Mouse (Mus musculus) neural tube, embryonic 15.5 days (tissue): ENCODE data around the gene Lap3. TPM values are rescaled to one million over a fixed set of nuclear protein-coding genes. Genes with fewer than 3 reads are reported as not detected.
A peak's percentile ranks its signal among the peaks of the same experiment; 100 is the strongest.

Experiments used
- ATAC-seq: fragments of 200-750 bp; cut with Nextera tagmentation; 2 replicates; pipeline ENCODE4 v1.8.0; 2017; ENCODE audit warnings: mild to moderate bottlenecking, moderate TSS enrichment, moderate library complexity; ENCODE audit not compliant: low FRiP score
- H3K27ac ChIP-seq: fragments of 300-500 bp; sonication (generic); replicated peaks from 2 replicates; pipeline ENCODE4 v1.5.1; 2015; ENCODE audit warnings: mild to moderate bottlenecking, inconsistent platforms
- H3K27me3 ChIP-seq: fragments of 300-500 bp; sonication (generic); replicated peaks from 2 replicates; pipeline ENCODE4 v1.6.1; 2015; ENCODE audit warnings: inconsistent platforms
- H3K36me3 ChIP-seq: fragments of 300-500 bp; sonication (generic); 2 replicates; pipeline ENCODE4 v1.6.1; 2015; ENCODE audit warnings: inconsistent platforms
- H3K4me1 ChIP-seq: fragments of 300-500 bp; sonication (generic); 2 replicates; pipeline ENCODE4 v1.6.1; 2015; ENCODE audit warnings: inconsistent platforms
- H3K4me2 ChIP-seq: fragments of 300-500 bp; sonication (generic); 2 replicates; pipeline ENCODE4 v1.6.1; 2015; ENCODE audit warnings: inconsistent platforms, mild to moderate bottlenecking, moderate library complexity
- H3K4me3 ChIP-seq: fragments of 300-500 bp; sonication (generic); replicated peaks from 2 replicates; pipeline ENCODE4 v1.5.1; 2015; ENCODE audit warnings: mild to moderate bottlenecking, inconsistent platforms
- H3K9ac ChIP-seq: fragments of 300-500 bp; sonication (generic); replicated peaks from 2 replicates; pipeline ENCODE4 v1.6.1; 2015; ENCODE audit warnings: mild to moderate bottlenecking, inconsistent platforms
- H3K9me3 ChIP-seq: fragments of 300-500 bp; sonication (generic); replicated peaks from 2 replicates; pipeline ENCODE4 v1.6.1; 2016; ENCODE audit warnings: inconsistent platforms
- WGBS: fragments of 180-500 bp; shearing (Covaris S2); methylation state at CpG from one replicate; pipeline ENCODE4 v1.1.7; 2015; ENCODE audit warnings: mixed read lengths; 5-methylcytosine and 5-hydroxymethylcytosine counted together
- polyA plus RNA-seq: library from polyadenylated mRNA; unstranded; fragments of >200 nt; fragmentation: Nextera tagmentation; extraction: Ambion mirVana; gene quantifications from 2 replicates; pipeline ENCODE4 v1.2.1, GENCODE M21; 2015

The Lap3 gene
- polyA plus RNA-seq, 1 experiment from 2014 or later = 33.5 TPM

DNA sequence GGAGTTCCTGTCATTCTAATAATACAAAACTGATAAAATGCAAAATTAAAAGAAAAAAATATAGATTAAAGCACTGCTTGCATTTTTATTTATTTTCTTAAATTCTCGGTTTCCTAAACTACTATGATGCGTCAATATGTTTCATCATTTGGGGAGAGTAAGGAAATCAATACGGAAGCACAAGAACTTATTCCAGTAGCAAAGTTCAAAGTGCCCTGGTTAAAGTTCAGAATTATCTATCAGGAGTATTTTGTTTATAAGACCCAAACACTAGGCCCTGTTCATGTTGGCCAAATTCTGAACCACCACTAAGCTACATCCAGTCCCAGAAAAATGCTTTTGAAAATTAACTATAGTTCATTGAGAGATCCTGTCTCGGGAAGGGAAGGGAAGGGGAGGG is 18.4 kb upstream of the Lap3 start:
- Histone ChIP-seq H3K36me3 (no peaks in the 10 kb centered on the region), H3K9me3 (no peaks in the 10 kb centered on the region), H3K27me3 (no peaks in the 10 kb centered on the region; the same call in 1 of the 2 replicates), H3K4me3 (no peak overlapping the region), H3K4me2 (no peak overlapping the region), H3K9ac (no peak overlapping the region), H3K27ac (no peak overlapping the region), H3K4me1 (peaks cover 6% of the 10 kb centered on the region; the same call in 1 of the 2 replicates)
- 80% methylated on average over 3 of the region's 4 CpGs for WGBS
- ATAC-seq = no peak

DNA sequence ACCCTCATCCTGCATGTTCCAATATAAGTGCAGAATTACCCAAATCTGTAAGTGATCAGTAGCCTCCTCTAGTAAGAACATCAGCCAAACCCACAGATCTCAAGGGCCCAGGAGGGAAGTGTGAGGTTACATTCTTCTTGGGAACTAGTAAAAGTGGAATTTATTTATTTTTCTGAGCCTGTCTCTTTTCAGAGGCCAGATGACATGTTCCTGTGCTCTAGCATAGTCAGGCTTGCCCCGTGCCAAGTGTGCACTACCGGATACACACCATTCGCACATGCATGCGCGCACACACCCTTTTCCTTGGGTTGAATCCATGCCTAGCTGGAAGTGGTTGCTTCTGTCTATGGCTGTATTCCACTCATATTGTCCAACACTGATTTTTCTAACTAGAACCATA is 17.4 kb upstream of the Lap3 start:
- H3K27me3 ChIP-seq = no peaks in the 10 kb centered on the region; the same call in 1 of the 2 replicates
- no peak for ATAC-seq
- no peak overlapping the region for H3K27ac ChIP-seq
- H3K36me3 ChIP-seq = no peaks in the 10 kb centered on the region
- no peak overlapping the region for H3K4me3 ChIP-seq
- H3K4me1 ChIP-seq = peaks cover 6% of the 10 kb centered on the region; the same call in 1 of the 2 replicates
- no peak overlapping the region for H3K4me2 ChIP-seq
- WGBS = 93% methylated on average over 5 of the region's 5 CpGs
- H3K9me3 ChIP-seq = no peaks in the 10 kb centered on the region
- no peak overlapping the region for H3K9ac ChIP-seq

DNA sequence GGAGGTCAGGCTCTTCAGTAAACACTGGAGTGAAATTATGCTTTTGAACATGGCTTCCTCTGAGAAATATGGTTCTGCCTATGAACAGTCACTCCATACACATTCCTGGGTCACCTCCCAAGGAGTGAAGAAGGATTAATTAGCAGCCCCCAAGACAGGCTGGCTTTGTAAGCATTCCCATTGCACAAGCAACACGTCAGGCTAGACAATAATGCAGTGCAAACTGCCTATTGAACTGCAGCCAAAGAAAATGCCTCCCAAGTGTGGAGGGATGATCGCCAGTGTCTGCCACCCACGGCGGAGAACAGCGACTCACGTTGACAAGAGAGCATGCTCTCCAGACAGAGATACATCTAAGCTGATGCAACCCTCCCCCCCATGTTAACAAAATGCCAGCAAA is 16.9 kb upstream of the Lap3 start:
- no peak overlapping the region for H3K9ac ChIP-seq
- peak overlapping the region; percentile 11; the same call in 1 of the 2 replicates for H3K4me2 ChIP-seq
- no peak overlapping the region for H3K27ac ChIP-seq
- no peaks in the 10 kb centered on the region for H3K9me3 ChIP-seq
- H3K36me3 ChIP-seq = no peaks in the 10 kb centered on the region
- ATAC-seq = no peak
- H3K4me1 ChIP-seq = peaks cover 6% of the 10 kb centered on the region; the same call in 1 of the 2 replicates
- WGBS = 26% methylated on average over 6 of the region's 6 CpGs
- no peaks in the 10 kb centered on the region; the same call in 1 of the 2 replicates for H3K27me3 ChIP-seq
- H3K4me3 ChIP-seq = no peak overlapping the region

- Histone ChIP-seq H3K27ac (no peak overlapping the region), H3K4me1 (peaks cover 6% of the 10 kb centered on the region; the same call in 1 of the 2 replicates), H3K36me3 (no peaks in the 10 kb centered on the region), H3K4me2 (no peak overlapping the region), H3K9ac (no peak overlapping the region), H3K27me3 (no peaks in the 10 kb centered on the region; the same call in 1 of the 2 replicates), H3K4me3 (no peak overlapping the region), H3K9me3 (no peaks in the 10 kb centered on the region)
- 84% methylated on average over 7 of the region's 7 CpGs for WGBS
- ATAC-seq = no peak
Measured at GRCm38 (mm10) chr5:45477601-45478000, 15.6 kb upstream of the Lap3 start.

DNA sequence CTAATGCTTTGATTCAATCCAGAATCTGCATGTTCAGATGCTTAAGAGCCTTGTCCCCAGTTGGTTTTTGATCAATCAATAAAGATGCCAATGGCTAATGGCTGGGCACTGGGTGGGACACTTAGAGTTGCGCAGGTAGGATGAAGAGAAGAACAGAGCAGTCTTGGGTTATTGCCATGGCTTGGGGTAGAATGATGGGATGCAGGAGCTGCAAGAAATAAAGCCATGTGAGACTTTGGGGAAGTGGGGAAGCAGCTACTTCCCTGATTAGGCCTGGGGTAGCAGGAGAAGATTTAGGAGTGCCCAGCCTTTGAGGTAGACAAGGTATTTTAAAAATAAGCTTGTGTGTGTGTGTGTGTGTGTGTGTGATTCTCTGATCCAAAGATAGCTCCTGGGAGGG is 13.1 kb upstream of the Lap3 start:
- no peaks in the 10 kb centered on the region; the same call in 1 of the 2 replicates for H3K27me3 ChIP-seq
- 98% methylated on average over 1 of the region's 1 CpGs for WGBS
- H3K4me2 ChIP-seq = no peak overlapping the region
- peaks cover 6% of the 10 kb centered on the region; the same call in 1 of the 2 replicates for H3K4me1 ChIP-seq
- H3K9me3 ChIP-seq = no peaks in the 10 kb centered on the region
- no peak overlapping the region for H3K9ac ChIP-seq
- H3K27ac ChIP-seq = no peak overlapping the region
- H3K36me3 ChIP-seq = no peaks in the 10 kb centered on the region
- ATAC-seq = no peak
- H3K4me3 ChIP-seq = no peak overlapping the region

- no peak for ATAC-seq
- Histone ChIP-seq H3K9ac (no peak overlapping the region), H3K27me3 (no peaks in the 10 kb centered on the region; the same call in 1 of the 2 replicates), H3K4me3 (no peak overlapping the region), H3K27ac (no peak overlapping the region), H3K9me3 (no peaks in the 10 kb centered on the region), H3K4me1 (peaks cover 5% of the 10 kb centered on the region; the same call in 1 of the 2 replicates), H3K4me2 (no peak overlapping the region), H3K36me3 (no peaks in the 10 kb centered on the region)
- WGBS = 88% methylated on average over 2 of the region's 2 CpGs
Measured at GRCm38 (mm10) chr5:45481125-45481524, 12.0 kb upstream of the Lap3 start.

DNA sequence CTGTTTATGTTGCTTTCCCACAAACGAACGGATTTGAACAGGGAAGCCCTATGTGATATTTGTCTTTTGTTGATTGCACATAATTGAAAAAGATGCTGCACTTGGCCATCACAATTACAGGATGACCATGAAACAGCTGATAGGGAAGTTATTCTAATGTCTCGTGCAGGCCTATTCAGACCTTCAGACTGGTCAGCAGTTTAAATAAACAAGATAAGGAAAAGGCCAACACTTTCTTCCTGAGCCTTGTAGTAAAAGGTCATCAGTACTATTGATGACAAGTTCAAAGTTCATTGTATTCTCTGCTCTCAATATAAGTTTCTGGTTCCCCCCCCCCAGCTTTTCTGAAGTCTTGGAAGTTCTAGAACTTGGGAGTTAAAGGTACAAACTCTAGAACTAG is 10.6 kb upstream of the Lap3 start:
- no peaks in the 10 kb centered on the region; the same call in 1 of the 2 replicates for H3K27me3 ChIP-seq
- no peaks in the 10 kb centered on the region for H3K9me3 ChIP-seq
- H3K4me2 ChIP-seq = no peak overlapping the region
- H3K27ac ChIP-seq = no peak overlapping the region
- 85% methylated on average over 3 of the region's 3 CpGs for WGBS
- ATAC-seq = no peak
- H3K9ac ChIP-seq = no peak overlapping the region
- H3K36me3 ChIP-seq = no peaks in the 10 kb centered on the region
- no peaks in the 10 kb centered on the region for H3K4me1 ChIP-seq
- H3K4me3 ChIP-seq = no peak overlapping the region

DNA sequence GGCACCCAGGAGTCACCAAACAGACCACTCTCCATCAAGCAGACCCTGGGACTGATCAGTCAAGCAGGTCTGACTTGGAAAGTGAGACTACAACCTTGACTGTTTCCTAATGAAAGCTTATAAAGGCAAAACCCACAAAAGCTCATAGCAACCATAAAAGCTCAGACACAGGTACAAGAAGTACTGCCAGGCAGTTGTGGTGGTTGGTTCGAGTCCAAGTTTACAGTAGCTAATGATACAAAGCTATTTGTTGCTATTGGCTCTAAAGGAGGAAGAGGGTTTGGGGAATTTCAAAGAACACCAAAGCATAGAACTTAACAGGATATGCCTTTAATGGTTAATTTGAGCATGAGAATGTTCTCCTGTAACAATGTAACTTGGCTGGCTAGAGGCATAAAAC is 9.5 kb upstream of the Lap3 start:
- Histone ChIP-seq H3K36me3 (no peaks in the 10 kb centered on the region), H3K9me3 (no peaks in the 10 kb centered on the region), H3K27me3 (no peaks in the 10 kb centered on the region; the same call in 1 of the 2 replicates), H3K4me2 (no peak overlapping the region), H3K27ac (no peak overlapping the region), H3K4me3 (no peak overlapping the region), H3K9ac (no peak overlapping the region), H3K4me1 (no peaks in the 10 kb centered on the region)
- 88% methylated on average over 1 of the region's 1 CpGs for WGBS
- no peak for ATAC-seq

DNA sequence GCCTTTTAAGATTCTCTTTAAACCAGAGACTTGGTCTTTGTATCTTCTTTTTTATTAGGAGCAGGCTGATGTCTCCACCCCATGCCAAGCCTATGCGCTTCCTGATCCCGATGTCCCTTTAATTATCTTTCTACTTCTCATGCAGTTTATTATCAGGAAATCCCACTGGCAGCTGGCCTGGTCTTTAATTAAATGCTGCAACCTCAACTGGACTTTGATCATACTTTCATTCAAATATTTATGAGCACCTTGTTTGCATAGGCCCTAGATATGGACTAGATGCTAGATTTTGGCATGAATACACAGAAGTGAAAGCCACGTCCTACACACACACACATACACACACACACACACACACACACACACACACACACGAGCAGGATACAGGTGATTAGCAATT is 1.4 kb upstream of the Lap3 start:
- Histone ChIP-seq H3K4me3 (no peak overlapping the region), H3K9me3 (no peaks in the 10 kb centered on the region), H3K4me2 (no peak overlapping the region), H3K4me1 (peaks cover 14% of the 10 kb centered on the region), H3K9ac (no peak overlapping the region), H3K27ac (no peak overlapping the region), H3K36me3 (peaks cover under 1% of the 10 kb centered on the region; the same call in 1 of the 2 replicates), H3K27me3 (no peaks in the 10 kb centered on the region)
- 69% methylated on average over 4 of the region's 4 CpGs for WGBS
- ATAC-seq = no peak

GRCm38 (mm10) chr5:45494093-45494755 is 1.1 kb downstream of the Lap3 start:
- H3K27ac ChIP-seq = peak overlapping the region; percentile 65; the same call in 1 of the 2 replicates
- H3K27me3 ChIP-seq = no peaks in the 10 kb centered on the region
- H3K9ac ChIP-seq = peak overlapping the region; percentile 76
- peak overlapping the region; percentile 76 for H3K4me3 ChIP-seq
- H3K4me1 ChIP-seq = peaks cover 14% of the 10 kb centered on the region
- no peaks in the 10 kb centered on the region for H3K9me3 ChIP-seq
- WGBS = 61% methylated on average over 9 of the region's 9 CpGs
- peak overlapping the region; percentile 85 for H3K4me2 ChIP-seq
- no peak for ATAC-seq
- peaks cover 18% of the 10 kb centered on the region; the same call in 1 of the 2 replicates for H3K36me3 ChIP-seq

- WGBS = 92% methylated on average over 3 of the region's 3 CpGs
- no peak overlapping the region for H3K4me3 ChIP-seq
- no peak overlapping the region for H3K9ac ChIP-seq
- H3K4me2 ChIP-seq = no peak overlapping the region
- no peak for ATAC-seq
- H3K27me3 ChIP-seq = no peaks in the 10 kb centered on the region
- H3K27ac ChIP-seq = no peak overlapping the region
- H3K4me1 ChIP-seq = peaks cover 14% of the 10 kb centered on the region
- peaks cover 23% of the 10 kb centered on the region for H3K36me3 ChIP-seq
- no peaks in the 10 kb centered on the region for H3K9me3 ChIP-seq
Measured at GRCm38 (mm10) chr5:45495429-45495975, 2.3 kb downstream of the Lap3 start.

DNA sequence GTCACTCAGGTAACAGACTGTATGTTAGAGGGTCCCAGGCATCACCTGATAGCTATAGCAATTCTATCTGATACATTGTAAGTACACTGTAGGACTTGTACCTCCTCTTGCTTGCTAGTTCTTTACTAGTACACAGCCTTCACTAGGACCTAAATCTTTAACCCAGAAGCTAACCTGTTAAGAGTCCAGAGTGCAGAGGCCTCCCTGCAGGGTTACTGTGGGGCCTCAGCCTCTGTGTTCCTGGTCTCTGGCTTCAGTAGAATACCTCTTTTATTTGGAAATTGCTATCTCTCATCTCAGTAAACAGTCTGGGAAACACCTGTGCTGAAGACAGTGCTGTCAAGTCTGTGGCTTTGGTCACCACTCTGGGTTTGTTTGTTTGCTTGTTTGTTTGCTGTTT is 2.9 kb downstream of the Lap3 start:
- Histone ChIP-seq H3K4me3 (no peak overlapping the region), H3K4me2 (no peak overlapping the region), H3K36me3 (peaks cover 27% of the 10 kb centered on the region), H3K27me3 (no peaks in the 10 kb centered on the region), H3K9me3 (no peaks in the 10 kb centered on the region), H3K9ac (no peak overlapping the region), H3K4me1 (peaks cover 14% of the 10 kb centered on the region), H3K27ac (no peak overlapping the region)
- ATAC-seq = no peak
